In genomic region chr2:33446796-33447195, GRCm38 (mm10) we compare ENCODE assay signal across 25 mouse cellular contexts. TPM values are rescaled to one million over a fixed set of nuclear protein-coding genes. Genes with fewer than 3 reads are reported as not detected.
DNase-seq lines count a peak whose midpoint lies in the region; ATAC-seq and TF ChIP-seq lines count a peak whose summit lies in the region.
"Had no signal": no experiment of that assay in that cellular context is flagged by ENCODE, and none has a peak within 500 bp of the region (broad histone marks: within the 10 kb centered on the region; RNA-seq: fewer than 3 reads in every experiment).

No protein-coding gene starts in this region.

- no peak overlapping the region for H3K4me3 ChIP-seq in liver, adult 2 months (ENCODE audit: insufficient read depth, low read depth, low read length)
- no peak overlapping the region for H3K4me3 ChIP-seq in liver, embryonic 11.5 days (ENCODE audit: low read depth, low read length)
- H3K4me3 ChIP-seq in intestine, embryonic 15.5 days (replicated peaks) = no peak overlapping the region
- no peak overlapping the region for H3K4me3 ChIP-seq in liver, embryonic 15.5 days (replicated peaks)
- H3K4me3 ChIP-seq: embryonic facial prominence, embryonic 12.5 days; embryonic facial prominence, embryonic 15.5 days; heart, embryonic 12.5 days; heart, embryonic 15.5 days; hindbrain, embryonic 10.5 days; hindbrain, embryonic 13.5 days had no signal

- no peak for TF ChIP-seq POLR2A in liver, adult 2 months (IDR thresholded peaks at IDR 0.05; ENCODE audit: extremely low read depth, insufficient read depth, low read length)

- DNase-seq in liver, adult 2 months (ENCODE audit: extremely low read depth, low read depth, low spot score) = peak; percentile 93
- DNase-seq in liver, embryonic 11.5 days (ENCODE audit: low spot score) = no peak
- no peak for DNase-seq in adipocyte (ENCODE audit: low spot score)
- no peak for DNase-seq in lung, postnatal 14 days
- DNase-seq: adrenal gland, postnatal 10 days; adrenal gland, postnatal 36 days; cerebellum, adult 18-20 months; cerebellum, adult 9-10 months; cerebellum, postnatal 14 days; forebrain, postnatal 0 days; gastrocnemius, postnatal 25 days; heart, adult 18-20 months; heart, postnatal 10 days; heart, postnatal 36 days had no signal

- H3K27me3 ChIP-seq in liver, adult 2 months (ENCODE audit: control insufficient read depth, insufficient read depth, low read length) = no peaks in the 10 kb centered on the region
- H3K27me3 ChIP-seq in liver, embryonic 11.5 days (replicated peaks; ENCODE audit: control insufficient read depth, insufficient read depth, low read length) = no peaks in the 10 kb centered on the region
- no peaks in the 10 kb centered on the region for H3K27me3 ChIP-seq in intestine, embryonic 15.5 days (replicated peaks)
- no peaks in the 10 kb centered on the region for H3K27me3 ChIP-seq in liver, embryonic 15.5 days
- H3K27me3 ChIP-seq: embryonic facial prominence, embryonic 12.5 days; embryonic facial prominence, embryonic 15.5 days; heart, embryonic 12.5 days; heart, embryonic 15.5 days; hindbrain, embryonic 13.5 days had no signal

- no peak for TF ChIP-seq CTCF in liver, adult 2 months (IDR thresholded peaks at IDR 0.05; ENCODE audit: low read depth, low read length)

- no peaks in the 10 kb centered on the region; the same call in 1 of the 2 replicates for H3K79me2 ChIP-seq in liver, adult 2 months (ENCODE audit: control insufficient read depth, insufficient read depth, low read length)

- H3K4me1 ChIP-seq in liver, adult 2 months (ENCODE audit: control insufficient read depth, insufficient read depth, low read length) = peaks cover 21% of the 10 kb centered on the region
- H3K4me1 ChIP-seq in liver, embryonic 11.5 days (replicated peaks; ENCODE audit: control insufficient read depth, insufficient read depth, low read length) = no peaks in the 10 kb centered on the region
- H3K4me1 ChIP-seq in intestine, embryonic 15.5 days (replicated peaks) = no peaks in the 10 kb centered on the region
- no peaks in the 10 kb centered on the region for H3K4me1 ChIP-seq in liver, embryonic 15.5 days (replicated peaks)
- H3K4me1 ChIP-seq: embryonic facial prominence, embryonic 12.5 days; hindbrain, embryonic 10.5 days; hindbrain, embryonic 13.5 days had no signal

- no peaks in the 10 kb centered on the region for H3K9me3 ChIP-seq in liver, embryonic 11.5 days (ENCODE audit: control insufficient read depth, low read length)
- H3K9me3 ChIP-seq in intestine, embryonic 15.5 days = no peaks in the 10 kb centered on the region
- H3K9me3 ChIP-seq in liver, embryonic 15.5 days (replicated peaks) = no peaks in the 10 kb centered on the region
- H3K9me3 ChIP-seq: embryonic facial prominence, embryonic 12.5 days; embryonic facial prominence, embryonic 15.5 days; heart, embryonic 12.5 days; heart, embryonic 15.5 days; hindbrain, embryonic 10.5 days; hindbrain, embryonic 13.5 days had no signal

- no peak overlapping the region for H3K4me2 ChIP-seq in liver, embryonic 11.5 days
- no peak overlapping the region for H3K4me2 ChIP-seq in intestine, embryonic 15.5 days (replicated peaks)
- no peak overlapping the region for H3K4me2 ChIP-seq in liver, embryonic 15.5 days
- H3K4me2 ChIP-seq: embryonic facial prominence, embryonic 12.5 days; embryonic facial prominence, embryonic 15.5 days; heart, embryonic 12.5 days; heart, embryonic 15.5 days; hindbrain, embryonic 13.5 days had no signal

- H3K9ac ChIP-seq in liver, adult 2 months (ENCODE audit: low read depth, low read length) = no peak overlapping the region
- H3K9ac ChIP-seq in liver, embryonic 11.5 days (ENCODE audit: low read depth, low read length) = no peak overlapping the region
- no peak overlapping the region for H3K9ac ChIP-seq in intestine, embryonic 15.5 days
- no peak overlapping the region for H3K9ac ChIP-seq in liver, embryonic 15.5 days
- H3K9ac ChIP-seq: embryonic facial prominence, embryonic 12.5 days; embryonic facial prominence, embryonic 15.5 days; forebrain, postnatal 0 days; heart, embryonic 12.5 days; heart, embryonic 15.5 days; hindbrain, embryonic 13.5 days had no signal

- H3K36me3 ChIP-seq in liver, adult 2 months (ENCODE audit: control insufficient read depth, insufficient read depth, low read length) = peaks cover 6% of the 10 kb centered on the region; the same call in 1 of the 2 replicates
- peaks cover 6% of the 10 kb centered on the region; the same call in 1 of the 2 replicates for H3K36me3 ChIP-seq in liver, embryonic 11.5 days (ENCODE audit: control insufficient read depth, insufficient read depth, low read length)
- no peaks in the 10 kb centered on the region for H3K36me3 ChIP-seq in intestine, embryonic 15.5 days
- peaks cover 25% of the 10 kb centered on the region for H3K36me3 ChIP-seq in liver, embryonic 15.5 days (replicated peaks)

- peak overlapping the region; percentile 37 for H3K27ac ChIP-seq in liver, adult 2 months (replicated peaks; ENCODE audit: insufficient read depth, low read depth, low read length)
- no peak overlapping the region for H3K27ac ChIP-seq in liver, embryonic 11.5 days (ENCODE audit: low read depth, low read length)
- no peak overlapping the region for H3K27ac ChIP-seq in intestine, embryonic 15.5 days
- no peak overlapping the region for H3K27ac ChIP-seq in liver, embryonic 15.5 days (replicated peaks)
- H3K27ac ChIP-seq: embryonic facial prominence, embryonic 12.5 days; embryonic facial prominence, embryonic 15.5 days; heart, embryonic 15.5 days; hindbrain, embryonic 10.5 days; hindbrain, embryonic 13.5 days had no signal

- WGBS in liver, adult 2 months = 12% methylated on average over 1 of the region's 1 CpGs
- 67% methylated on average over 1 of the region's 1 CpGs for WGBS in liver, embryonic 11.5 days
- 33% methylated on average over 1 of the region's 1 CpGs for WGBS in intestine, embryonic 15.5 days
- 64% methylated on average over 1 of the region's 1 CpGs for WGBS in liver, embryonic 15.5 days (ENCODE audit: insufficient replicate concordance)

- ATAC-seq in liver, embryonic 11.5 days (replicated peaks; ENCODE audit: low FRiP score) = no peak
- peak; percentile 35; the same call in 1 of the 2 replicates for ATAC-seq in intestine, embryonic 15.5 days
- ATAC-seq in liver, embryonic 15.5 days (ENCODE audit: insufficient read depth) = 0 out of 2 replicates have a peak, but pooled peaks have one; percentile 15
- ATAC-seq: activated CD4-positive, CD25-positive, alpha-beta regulatory T cell, adult 4 months; forebrain, embryonic 14.5 days; forebrain, postnatal 0 days; hindbrain, embryonic 16.5 days had no signal

RNA-seq across cellular contexts. Expression of gene Zbtb34, which starts 15.7 kb away (rescaled TPM):
- 1.9 and 3.1 TPM in 2 replicates for total RNA-seq in liver, adult 2 months (2014; rRNA removed)
- 2.5 and 2.8 TPM in 2 replicates for polyA plus RNA-seq in liver, adult 2 months (2012; rRNA removed)
- 6.1 and 7.6 TPM in 2 replicates for polyA plus RNA-seq in liver, embryonic 11.5 days (2014; fragmentation: Nextera tagmentation; extraction: Ambion mirVana)
- polyA plus RNA-seq in intestine, embryonic 15.5 days (2015; fragmentation: Nextera tagmentation; extraction: Ambion mirVana) = 4.5 and 4.8 TPM in 2 replicates
- 1.5 TPM in 2 replicates for polyA plus RNA-seq in liver, embryonic 15.5 days (2015; fragmentation: Nextera tagmentation; extraction: Ambion mirVana)

RNA-seq across cellular contexts. Expression of gene Zbtb43, which starts 21.6 kb away (rescaled TPM):
- total RNA-seq in liver, adult 2 months (2014; rRNA removed) = 19.6 and 21.6 TPM in 2 replicates
- polyA plus RNA-seq in liver, adult 2 months (2012; rRNA removed) = 8.5 and 9.0 TPM in 2 replicates
- 12.0 and 14.1 TPM in 2 replicates for polyA plus RNA-seq in liver, embryonic 11.5 days (2014; fragmentation: Nextera tagmentation; extraction: Ambion mirVana)
- polyA plus RNA-seq in intestine, embryonic 15.5 days (2015; fragmentation: Nextera tagmentation; extraction: Ambion mirVana) = 13.0 and 15.3 TPM in 2 replicates
- polyA plus RNA-seq in liver, embryonic 15.5 days (2015; fragmentation: Nextera tagmentation; extraction: Ambion mirVana) = 5.5 and 6.3 TPM in 2 replicates
